Mouse (Mus musculus) left cerebral cortex, postnatal 14 days (tissue): ENCODE data around the gene Dctn1. TPM values are rescaled to one million over a fixed set of nuclear protein-coding genes. Genes with fewer than 3 reads are reported as not detected.

ENCODE experiments used
- DNase-seq, 2 experiments: peaks; one replicate each; pipeline ENCODE4 v3.0.0; 2021 to 2022; ENCODE audit warnings: low spot score in 2 of 2, mixed read lengths in 1 of 2
- intact Hi-C: fragments of 180-260 bp; cut with DNase I; formaldehyde crosslinking; loops from one replicate; pipeline ENCODE4 v1.15.1; 2025
- total RNA-seq, 2 experiments: library from RNA; stranded (reverse); gene quantifications; 2 replicates each; pipeline ENCODE4 v1.2.3; 2021

Dctn1 gene
- total RNA-seq, 2 experiments from 2014 or later = 341 to 348 TPM

DNA sequence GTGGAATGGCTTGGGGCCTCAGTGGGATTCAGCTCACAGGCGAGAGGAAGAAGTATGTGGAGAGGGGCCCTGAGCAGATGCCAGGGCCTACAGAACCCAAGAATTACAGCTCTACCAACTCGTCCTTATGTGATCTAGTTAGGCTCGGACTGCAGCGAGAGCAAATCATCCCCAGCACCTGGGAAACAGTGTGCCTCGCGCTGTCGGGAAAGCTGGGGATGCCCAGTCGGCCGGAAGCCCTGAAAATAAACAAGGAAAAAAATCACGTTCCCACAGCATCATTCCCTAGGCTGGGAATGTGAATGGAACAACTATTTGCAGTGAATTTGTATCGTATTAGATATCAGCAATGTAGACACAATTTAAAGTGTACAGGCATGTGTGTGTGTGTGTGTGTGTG, 40.6 kb downstream of the Dctn1 start:
- no peak for DNase-seq
- intact Hi-C loops = no loop called here

DNA sequence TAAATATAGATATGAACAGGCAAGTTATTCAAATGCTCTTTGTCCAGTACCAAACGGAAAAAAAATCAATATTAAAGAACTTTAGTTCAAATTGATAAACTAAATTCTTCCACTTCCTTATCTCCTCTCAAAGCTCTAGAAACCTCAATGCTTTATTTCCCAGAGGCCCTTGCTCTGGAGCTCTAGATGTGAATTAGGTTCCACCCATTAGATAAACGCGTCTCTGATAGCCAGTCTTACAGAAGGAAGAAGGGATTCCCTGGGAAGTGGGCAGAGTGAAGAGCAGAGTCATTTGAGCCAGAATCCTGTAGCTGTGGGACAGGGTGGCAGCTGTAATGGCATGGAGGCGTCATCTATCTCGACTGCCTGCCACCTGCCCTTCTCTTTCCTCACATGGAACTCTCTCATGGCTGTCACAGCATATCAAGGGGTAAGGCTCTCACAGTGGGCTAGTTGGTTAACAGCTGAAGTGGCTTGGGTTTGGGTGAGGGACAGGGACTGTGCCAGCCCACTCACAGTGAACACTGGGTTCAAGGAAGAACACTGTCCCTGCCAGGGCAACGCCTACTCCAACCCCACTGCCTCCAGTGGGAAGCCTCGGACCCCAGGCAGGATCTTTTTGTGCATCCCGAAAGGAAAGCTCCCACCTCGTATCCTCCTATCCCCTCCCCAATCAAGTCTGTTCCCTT, 41.8 kb downstream of the Dctn1 start:
- DNase-seq = no peak
- intact Hi-C loops = no loop called here

DNA sequence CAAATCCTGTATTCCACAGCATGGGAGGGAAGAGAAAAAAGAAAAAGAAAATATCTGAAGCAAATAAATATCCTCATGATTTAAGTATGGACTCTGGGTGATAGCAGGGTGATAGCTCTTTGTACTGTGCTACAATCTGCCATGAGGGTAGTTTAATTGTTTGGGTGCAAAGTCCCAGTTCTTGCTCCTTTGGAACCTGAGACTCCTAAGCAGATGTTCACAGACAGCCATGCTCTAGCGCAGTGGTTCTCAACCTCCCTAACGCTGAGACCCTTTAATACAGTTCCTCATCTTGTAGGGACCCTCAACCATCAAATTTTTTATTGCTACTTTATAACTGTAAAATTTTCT, 42.3 kb downstream of the Dctn1 start:
- intact Hi-C loops = no loop called here
- no peak for DNase-seq

DNA sequence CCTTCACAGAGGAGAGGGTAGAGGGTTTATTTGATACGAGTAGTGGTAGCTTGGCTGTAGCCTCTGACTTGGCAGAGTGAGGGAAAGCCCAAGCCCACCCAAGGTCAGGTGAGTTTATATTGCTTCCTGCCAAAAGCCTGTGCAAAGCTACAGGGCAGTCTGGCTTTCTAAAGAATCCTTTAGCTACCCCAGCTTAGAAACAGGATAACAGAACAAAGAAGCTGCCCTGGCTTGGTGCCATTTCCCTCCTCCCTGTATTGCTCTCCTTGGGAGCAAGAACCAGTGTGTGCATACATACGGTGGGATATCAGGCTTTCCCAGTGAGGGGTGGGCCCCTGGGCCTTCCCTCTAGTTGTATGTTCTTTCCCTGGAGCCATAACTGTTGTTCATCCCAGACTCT, 44.8 kb downstream of the Dctn1 start:
- no peak for DNase-seq
- intact Hi-C loops = loop anchor here (5.0 kb wide), 1 partner anchor 117 kb away; the partner anchor contains the start of genes Mob1a and Mthfd2

GRCm38 (mm10) chr6:83211526-83211925, 45.8 kb downstream of the Dctn1 start:
- no peak for DNase-seq
- intact Hi-C loops = loop anchor here (5.0 kb wide), 1 partner anchor 116 kb away; the partner anchor contains the start of genes Mob1a and Mthfd2

- peak; percentile 69 to 78 for DNase-seq
- intact Hi-C loops = loop anchor here (2.0 to 5.0 kb wide), 2 partner anchors 52 to 134 kb away; partner anchors contain the start of gene Bola3
These were observed 49.4 kb downstream of the Dctn1 start for GRCm38 (mm10) chr6:83215002-83215666.

GRCm38 (mm10) chr6:83219814-83220213, 54.1 kb downstream of the Dctn1 start, which contains the start of gene Slc4a5:
TSS of gene Slc4a5 (plus strand) at chr6:83219828.
- DNase-seq = no peak

GRCm38 (mm10) chr6:83231486-83231885, 65.8 kb downstream of the Dctn1 start:
- DNase-seq = no peak
- intact Hi-C loops = no loop called here

More at GRCm38 (mm10) chr6:83219814-83220213, 54.1 kb downstream of the Dctn1 start, which contains the start of gene Slc4a5:
- intact Hi-C loops = loop anchor here (5.0 kb wide), 1 partner anchor 47 kb away; no protein-coding TSS in a partner anchor

DNA sequence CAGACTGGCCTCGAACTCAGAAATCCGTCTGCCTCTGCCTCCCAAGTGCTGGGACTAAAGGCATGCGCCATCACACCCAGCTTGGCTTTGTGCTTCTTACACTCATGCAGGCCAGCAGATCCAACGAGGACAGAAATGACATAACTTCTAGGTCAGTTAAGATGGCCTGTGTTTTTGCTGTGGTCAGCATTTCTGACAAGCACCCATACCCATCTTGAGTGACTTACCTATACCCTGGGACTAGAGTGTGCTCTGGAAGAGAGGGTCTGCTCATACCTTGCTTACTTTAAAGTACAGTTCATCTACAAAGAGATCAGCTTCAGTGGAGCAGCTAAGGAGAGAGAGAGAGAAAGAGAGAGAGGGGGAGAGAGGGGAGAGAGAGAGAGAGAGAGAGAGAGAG, 67.6 kb downstream of the Dctn1 start:
- intact Hi-C loops = no loop called here
- DNase-seq = no peak

DNA sequence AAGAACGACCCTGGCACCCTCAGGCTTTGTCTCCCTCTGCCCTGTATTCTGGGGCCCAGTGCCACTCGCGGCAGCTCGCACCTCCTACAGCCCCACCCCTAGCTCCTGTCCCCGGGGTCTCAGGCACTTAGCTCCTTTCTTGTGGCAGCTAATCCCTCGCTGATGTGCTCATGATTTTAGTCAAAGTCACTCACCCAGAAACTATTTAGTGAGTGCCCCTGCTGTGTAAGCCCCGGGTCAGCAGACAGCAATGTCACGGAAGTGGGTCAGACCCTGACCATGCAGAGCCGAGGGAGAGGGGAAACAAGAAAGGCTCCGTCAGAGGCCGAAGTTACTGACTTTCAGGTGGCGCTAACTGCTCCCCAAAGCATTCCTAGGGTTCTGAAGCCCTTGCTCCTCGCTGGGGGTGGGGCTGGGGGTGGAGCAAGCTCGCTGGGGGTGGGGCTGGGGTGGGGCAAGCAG, 68.6 kb downstream of the Dctn1 start:
- intact Hi-C loops = no loop called here
- DNase-seq = no peak

GRCm38 (mm10) chr6:83237123-83237522, 71.4 kb downstream of the Dctn1 start:
- DNase-seq = no peak
- intact Hi-C loops = no loop called here

DNA sequence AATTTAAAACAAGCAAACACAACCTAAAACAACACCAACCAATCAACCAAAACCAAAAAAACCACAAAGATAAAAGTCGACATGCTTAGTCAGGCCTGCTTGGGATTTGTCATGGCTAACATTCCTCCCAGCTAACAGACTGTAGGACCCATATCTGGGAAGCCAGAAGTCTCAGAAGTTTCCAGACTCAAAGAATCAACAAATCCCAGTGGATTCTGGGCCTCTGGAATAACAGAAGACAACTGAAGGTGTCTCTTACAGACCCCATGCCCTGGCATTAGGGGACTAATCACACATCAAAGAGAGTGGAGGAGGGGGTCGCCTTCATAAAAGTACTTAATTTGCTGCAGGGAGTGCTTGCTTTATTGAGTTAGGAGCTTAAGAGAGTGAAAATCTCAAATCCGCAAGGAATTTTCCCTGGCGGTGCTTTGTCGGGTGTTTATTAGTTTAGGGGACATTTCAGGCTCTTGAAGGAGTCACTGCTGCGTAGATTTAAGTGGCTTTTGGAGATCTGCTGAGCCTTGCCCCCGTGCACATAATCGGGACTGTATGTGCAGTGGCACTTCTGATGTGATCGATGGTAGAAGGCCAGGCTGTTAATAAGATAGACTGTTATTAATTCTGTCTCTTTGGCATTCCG, 78.8 kb downstream of the Dctn1 start:
- intact Hi-C loops = no loop called here
- no peak for DNase-seq

GRCm38 (mm10) chr6:83245134-83245533, 79.4 kb downstream of the Dctn1 start:
- intact Hi-C loops = no loop called here
- DNase-seq = peak; percentile 30 to 53

- intact Hi-C loops = no loop called here
- no peak for DNase-seq
These were observed 80.3 kb downstream of the Dctn1 start for GRCm38 (mm10) chr6:83245997-83246396.

GRCm38 (mm10) chr6:83246750-83247149, 81.0 kb downstream of the Dctn1 start:
- DNase-seq = no peak
- intact Hi-C loops = no loop called here

GRCm38 (mm10) chr6:83247153-83247552, 81.4 kb downstream of the Dctn1 start:
- no peak for DNase-seq
- intact Hi-C loops = no loop called here
